Mouse (Mus musculus): ENCODE results near the gene Adck1. TPM values are rescaled to one million over a fixed set of nuclear protein-coding genes. Genes with fewer than 3 reads are reported as not detected.

Gene Adck1
- polyA plus RNA-seq, 1 experiment, result 10.7 TPM

GRCm38 (mm10) chr12:88419912-88420621 lies 59.7 kb downstream of the Adck1 start:
- Histone ChIP-seq H3K4me3 (ENCODE audit: insufficient read depth, low read length) (no peak overlapping the region), H3K4me1 (ENCODE audit: control insufficient read depth, insufficient read depth, low read length) (0 out of 2 replicates have a peak, but pooled peaks cover 2% of the 10 kb centered on the region), H3K27ac (ENCODE audit: insufficient read depth, low read length) (no peak overlapping the region)
- no peak for TF ChIP-seq POLR2A (IDR thresholded peaks at IDR 0.05; ENCODE audit: low read depth, low read length)
- no peak for TF ChIP-seq CTCF (IDR thresholded peaks at IDR 0.05; ENCODE audit: borderline replicate concordance, insufficient read depth, low read length)

- TF ChIP-seq POLR2A (IDR thresholded peaks at IDR 0.05; ENCODE audit: low read depth, low read length) (no peak), CTCF (IDR thresholded peaks at IDR 0.05; ENCODE audit: borderline replicate concordance, insufficient read depth, low read length) (no peak)
- Histone ChIP-seq H3K4me3 (ENCODE audit: insufficient read depth, low read length) (no peak overlapping the region), H3K27ac (ENCODE audit: insufficient read depth, low read length) (no peak overlapping the region), H3K4me1 (ENCODE audit: control insufficient read depth, insufficient read depth, low read length) (no peaks in the 10 kb centered on the region)
Measured at GRCm38 (mm10) chr12:88426926-88427325, 66.6 kb downstream of the Adck1 start.

GRCm38 (mm10) chr12:88428735-88429134 lies 68.4 kb downstream of the Adck1 start:
- Histone ChIP-seq H3K4me3 (ENCODE audit: insufficient read depth, low read length) (no peak overlapping the region), H3K4me1 (ENCODE audit: control insufficient read depth, insufficient read depth, low read length) (no peaks in the 10 kb centered on the region), H3K27ac (ENCODE audit: insufficient read depth, low read length) (no peak overlapping the region)
- TF ChIP-seq POLR2A (IDR thresholded peaks at IDR 0.05; ENCODE audit: low read depth, low read length) (no peak), CTCF (IDR thresholded peaks at IDR 0.05; ENCODE audit: borderline replicate concordance, insufficient read depth, low read length) (no peak)

- TF ChIP-seq POLR2A (IDR thresholded peaks at IDR 0.05; ENCODE audit: low read depth, low read length) (no peak), CTCF (IDR thresholded peaks at IDR 0.05; ENCODE audit: borderline replicate concordance, insufficient read depth, low read length) (no peak)
- Histone ChIP-seq H3K4me1 (ENCODE audit: control insufficient read depth, insufficient read depth, low read length) (no peaks in the 10 kb centered on the region), H3K4me3 (ENCODE audit: insufficient read depth, low read length) (no peak overlapping the region), H3K27ac (ENCODE audit: insufficient read depth, low read length) (no peak overlapping the region)
Measured at GRCm38 (mm10) chr12:88432277-88432676, 71.9 kb downstream of the Adck1 start.

GRCm38 (mm10) chr12:88433171-88433570 lies 72.8 kb downstream of the Adck1 start:
- Histone ChIP-seq H3K4me1 (ENCODE audit: control insufficient read depth, insufficient read depth, low read length) (no peaks in the 10 kb centered on the region), H3K4me3 (ENCODE audit: insufficient read depth, low read length) (no peak overlapping the region), H3K27ac (ENCODE audit: insufficient read depth, low read length) (no peak overlapping the region)
- TF ChIP-seq CTCF (IDR thresholded peaks at IDR 0.05; ENCODE audit: borderline replicate concordance, insufficient read depth, low read length) (no peak), POLR2A (IDR thresholded peaks at IDR 0.05; ENCODE audit: low read depth, low read length) (no peak)

GRCm38 (mm10) chr12:88436962-88437750 lies 76.8 kb downstream of the Adck1 start:
- TF ChIP-seq CTCF (IDR thresholded peaks at IDR 0.05; ENCODE audit: borderline replicate concordance, insufficient read depth, low read length), result no peak
- no peak for TF ChIP-seq POLR2A (IDR thresholded peaks at IDR 0.05; ENCODE audit: low read depth, low read length)
- Histone ChIP-seq H3K4me1 (ENCODE audit: control insufficient read depth, insufficient read depth, low read length) (no peaks in the 10 kb centered on the region), H3K27ac (ENCODE audit: insufficient read depth, low read length) (no peak overlapping the region)

GRCm38 (mm10) chr12:88441922-88442809 lies 81.8 kb downstream of the Adck1 start:
- no peak for TF ChIP-seq POLR2A (IDR thresholded peaks at IDR 0.05; ENCODE audit: low read depth, low read length)
- no peak for TF ChIP-seq CTCF (IDR thresholded peaks at IDR 0.05; ENCODE audit: borderline replicate concordance, insufficient read depth, low read length)
- Histone ChIP-seq H3K27ac (ENCODE audit: insufficient read depth, low read length) (no peak overlapping the region), H3K4me3 (ENCODE audit: insufficient read depth, low read length) (no peak overlapping the region), H3K4me1 (ENCODE audit: control insufficient read depth, insufficient read depth, low read length) (no peaks in the 10 kb centered on the region)

More at GRCm38 (mm10) chr12:88436962-88437750, 76.8 kb downstream of the Adck1 start:
- no peak overlapping the region for H3K4me3 ChIP-seq (ENCODE audit: insufficient read depth, low read length)

GRCm38 (mm10) chr12:88444040-88444439 lies 83.7 kb downstream of the Adck1 start:
- no peak overlapping the region for H3K27ac ChIP-seq (ENCODE audit: insufficient read depth, low read length)
- no peak overlapping the region for H3K4me3 ChIP-seq (ENCODE audit: insufficient read depth, low read length)
- no peaks in the 10 kb centered on the region for H3K4me1 ChIP-seq (ENCODE audit: control insufficient read depth, insufficient read depth, low read length)
- no peak for TF ChIP-seq CTCF (IDR thresholded peaks at IDR 0.05; ENCODE audit: borderline replicate concordance, insufficient read depth, low read length)
- TF ChIP-seq POLR2A (IDR thresholded peaks at IDR 0.05; ENCODE audit: low read depth, low read length), result no peak

GRCm38 (mm10) chr12:88445471-88445870 lies 85.1 kb downstream of the Adck1 start:
- H3K4me1 ChIP-seq (ENCODE audit: control insufficient read depth, insufficient read depth, low read length), result no peaks in the 10 kb centered on the region; the same call in 1 of the 2 replicates
- H3K4me3 ChIP-seq (ENCODE audit: insufficient read depth, low read length), result no peak overlapping the region
- no peak for TF ChIP-seq POLR2A (IDR thresholded peaks at IDR 0.05; ENCODE audit: low read depth, low read length)
- no peak for TF ChIP-seq CTCF (IDR thresholded peaks at IDR 0.05; ENCODE audit: borderline replicate concordance, insufficient read depth, low read length)
- no peak overlapping the region for H3K27ac ChIP-seq (ENCODE audit: insufficient read depth, low read length)

All from embryonic fibroblast, embryonic 13.5 days (primary cell).